ENCODE assay signal across 8 mouse cellular contexts in genomic region chr12:3791732-3792131, GRCm38 (mm10). TPM values are rescaled to one million over a fixed set of nuclear protein-coding genes. Genes with fewer than 3 reads are reported as not detected.
DNase-seq lines count a peak whose midpoint lies in the region; ATAC-seq and TF ChIP-seq lines count a peak whose summit lies in the region.

No protein-coding gene starts in this region.

- H3K9ac ChIP-seq in kidney, embryonic 15.5 days: peak overlapping the region; percentile 53
- peak overlapping the region; percentile 40; the same call in 1 of the 2 replicates for H3K9ac ChIP-seq in limb, embryonic 15.5 days
- H3K9ac ChIP-seq in midbrain, postnatal 0 days (replicated peaks; ENCODE audit: low read length, poor library complexity, severe bottlenecking): peak overlapping the region; percentile 36; the same call in 1 of the 2 replicates

- H3K79me2 ChIP-seq in C2C12 (ENCODE audit: control insufficient read depth, insufficient read depth): no peaks in the 10 kb centered on the region

- H3K4me3 ChIP-seq in C2C12 (ENCODE audit: insufficient read depth, poor library complexity, severe bottlenecking): no peak overlapping the region
- peak overlapping the region; percentile 56 for H3K4me3 ChIP-seq in heart, embryonic 10.5 days
- peak overlapping the region; percentile 45 for H3K4me3 ChIP-seq in kidney, embryonic 15.5 days (replicated peaks)
- H3K4me3 ChIP-seq in limb, embryonic 15.5 days: peak overlapping the region; percentile 40
- H3K4me3 ChIP-seq in midbrain, postnatal 0 days (ENCODE audit: low read depth, low read length): peak overlapping the region; percentile 26

- H3K9me3 ChIP-seq in heart, embryonic 10.5 days: no peaks in the 10 kb centered on the region
- H3K9me3 ChIP-seq in kidney, embryonic 15.5 days (replicated peaks): no peaks in the 10 kb centered on the region
- H3K9me3 ChIP-seq in limb, embryonic 15.5 days: no peaks in the 10 kb centered on the region
- H3K9me3 ChIP-seq in midbrain, postnatal 0 days (ENCODE audit: low read length): no peaks in the 10 kb centered on the region

- H3K27me3 ChIP-seq in C2C12 (ENCODE audit: control insufficient read depth, insufficient read depth, insufficient read length): no peaks in the 10 kb centered on the region
- 0 out of 2 replicates have a peak, but pooled peaks cover 8% of the 10 kb centered on the region for H3K27me3 ChIP-seq in heart, embryonic 10.5 days (ENCODE audit: insufficient read depth, poor library complexity, severe bottlenecking)
- H3K27me3 ChIP-seq in kidney, embryonic 15.5 days: no peaks in the 10 kb centered on the region
- no peaks in the 10 kb centered on the region for H3K27me3 ChIP-seq in limb, embryonic 15.5 days
- no peaks in the 10 kb centered on the region for H3K27me3 ChIP-seq in midbrain, postnatal 0 days (ENCODE audit: insufficient read depth, low read length)

- DNase-seq in brain, embryonic 14.5 days (ENCODE audit: low read depth): peak; percentile 97
- peak; percentile 96 for DNase-seq in heart, embryonic 10.5 days (ENCODE audit: low spot score)
- DNase-seq in midbrain, postnatal 0 days (ENCODE audit: low spot score): peak; percentile 97
- DNase-seq in spleen, postnatal 10 days (ENCODE audit: low spot score in 2 of 2): peak; percentile 87 to 94

- peak; percentile 89 for TF ChIP-seq CTCF in C2C12 (IDR thresholded peaks at IDR 0.05; ENCODE audit: control insufficient read depth, insufficient read depth, insufficient read length)
- peak; percentile 95 for TF ChIP-seq CTCF in brain, embryonic 14.5 days (IDR thresholded peaks at IDR 0.05; ENCODE audit: borderline replicate concordance, extremely low read depth, insufficient read depth, insufficient read length)
- TF ChIP-seq CTCF in midbrain, postnatal 0 days (IDR thresholded peaks at IDR 0.05): peak; percentile 98

- H3K36me3 ChIP-seq in C2C12 (ENCODE audit: control insufficient read depth, insufficient read depth): no peaks in the 10 kb centered on the region
- H3K36me3 ChIP-seq in heart, embryonic 10.5 days: no peaks in the 10 kb centered on the region
- H3K36me3 ChIP-seq in kidney, embryonic 15.5 days: no peaks in the 10 kb centered on the region
- no peaks in the 10 kb centered on the region for H3K36me3 ChIP-seq in limb, embryonic 15.5 days
- H3K36me3 ChIP-seq in midbrain, postnatal 0 days (ENCODE audit: insufficient read depth, low read length): no peaks in the 10 kb centered on the region

- H3ac ChIP-seq in C2C12 (ENCODE audit: control insufficient read depth, insufficient read length, low read depth): no peak overlapping the region

- WGBS in heart, embryonic 10.5 days: under 1% methylated on average over 22 of the region's 22 CpGs
- WGBS in kidney, embryonic 15.5 days: under 1% methylated on average over 22 of the region's 22 CpGs
- under 1% methylated on average over 22 of the region's 22 CpGs for WGBS in limb, embryonic 15.5 days
- WGBS in midbrain, postnatal 0 days: under 1% methylated on average over 22 of the region's 22 CpGs

- ATAC-seq in erythroblast, adult 5-6 weeks (replicated peaks; ENCODE audit: low FRiP score, poor library complexity, severe bottlenecking): peak; percentile 93
- peak; percentile 91 for ATAC-seq in kidney, embryonic 15.5 days (replicated peaks; ENCODE audit: low FRiP score)
- peak; percentile 70 for ATAC-seq in limb, embryonic 15.5 days (ENCODE audit: insufficient number of reproducible peaks, low FRiP score, low TSS enrichment, low read depth)
- peak; percentile 91 for ATAC-seq in midbrain, postnatal 0 days (ENCODE audit: low FRiP score)

- peaks cover 24% of the 10 kb centered on the region for H3K4me1 ChIP-seq in heart, embryonic 10.5 days
- peaks cover 36% of the 10 kb centered on the region for H3K4me1 ChIP-seq in kidney, embryonic 15.5 days
- H3K4me1 ChIP-seq in limb, embryonic 15.5 days: peaks cover 34% of the 10 kb centered on the region
- 0 out of 2 replicates have a peak, but pooled peaks cover 2% of the 10 kb centered on the region for H3K4me1 ChIP-seq in midbrain, postnatal 0 days (ENCODE audit: insufficient read depth, low read length)

- peak overlapping the region; percentile 81 for H3K27ac ChIP-seq in heart, embryonic 10.5 days
- peak overlapping the region; percentile 41; the same call in 1 of the 2 replicates for H3K27ac ChIP-seq in kidney, embryonic 15.5 days
- H3K27ac ChIP-seq in limb, embryonic 15.5 days: no peak overlapping the region
- peak overlapping the region; percentile 55; the same call in 1 of the 2 replicates for H3K27ac ChIP-seq in midbrain, postnatal 0 days (ENCODE audit: low read depth, low read length)

- H3K4me2 ChIP-seq in kidney, embryonic 15.5 days: peak overlapping the region; percentile 69
- H3K4me2 ChIP-seq in limb, embryonic 15.5 days: peak overlapping the region; percentile 56
- peak overlapping the region; percentile 53 for H3K4me2 ChIP-seq in midbrain, postnatal 0 days (ENCODE audit: low read depth, low read length, poor library complexity, severe bottlenecking)

- TF ChIP-seq POLR2A in brain, embryonic 14.5 days (IDR thresholded peaks at IDR 0.05; ENCODE audit: borderline replicate concordance, extremely low read depth, insufficient read depth, insufficient read length, poor library complexity, severe bottlenecking): 0 out of 2 replicates have a peak, but pooled peaks have one; percentile 8

- H3K79me3 ChIP-seq in C2C12 (ENCODE audit: low read depth): no peaks in the 10 kb centered on the region

TF ChIP-seq in C2C12, 6 proteins besides CTCF, POLR2A, EP300 and RAD21:
- TF ChIP-seq MYOG (IDR thresholded peaks at IDR 0.05; ENCODE audit: control insufficient read depth, extremely low read depth, insufficient read length) (no peak), FOSL1 (IDR thresholded peaks at IDR 0.05; ENCODE audit: insufficient read depth, low read length, poor library complexity, severe bottlenecking) (no peak), USF1 (IDR thresholded peaks at IDR 0.05; ENCODE audit: low read depth) (no peak), MYOD1 (IDR thresholded peaks at IDR 0.05; ENCODE audit: control insufficient read depth, insufficient read length, low read depth) (no peak), CEBPB (IDR thresholded peaks at IDR 0.05; ENCODE audit: low read depth) (no peak), MAX (IDR thresholded peaks at IDR 0.05) (no peak)
TF ChIP-seq in C2C12: peak in this region for 0.

RNA-seq across cellular contexts. Expression of gene Dnmt3a, which starts 14.1 kb away (rescaled TPM):
- 4.6 TPM for polyA plus RNA-seq in C2C12 (2012; fragmentation: generic; extraction: Trizol)
- 36.2 and 54.8 TPM in 2 replicates for polyA plus RNA-seq in brain, embryonic 14.5 days (2012; rRNA removed)
- 5.4 and 8.6 TPM in 2 replicates for total RNA-seq in erythroblast, adult 5-6 weeks (2015; ENCODE audit: low replicate concordance)
- 2.9 and 5.3 TPM in 2 replicates for total RNA-seq in erythroblast, adult 5-6 weeks (2017; ENCODE audit: low replicate concordance)
- 148 and 154 TPM in 2 replicates for polyA plus RNA-seq in heart, embryonic 10.5 days (2016; fragmentation: Nextera tagmentation; extraction: Ambion mirVana)
- 124 and 132 TPM in 2 replicates for polyA plus RNA-seq in kidney, embryonic 15.5 days (2015; fragmentation: Nextera tagmentation; extraction: Ambion mirVana)
- 133 and 142 TPM in 2 replicates for polyA plus RNA-seq in limb, embryonic 15.5 days (2015; fragmentation: Nextera tagmentation; extraction: Ambion mirVana)
- total RNA-seq in midbrain, postnatal 0 days (2014; rRNA removed): 88.5 and 101 TPM in 2 replicates
- 106 and 130 TPM in 2 replicates for polyA plus RNA-seq in midbrain, postnatal 0 days (2015; fragmentation: Nextera tagmentation; extraction: Ambion mirVana)
